Mouse (Mus musculus): ENCODE results near the gene Mrtfb.

GRCm38 (mm10) chr16:13426831-13427589 is 170.7 kb downstream of the Mrtfb start:
- TF ChIP-seq CTCF (IDR thresholded peaks at IDR 0.05; ENCODE audit: low read depth, low read length) (no peak), POLR2AphosphoS5 (IDR thresholded peaks at IDR 0.05; ENCODE audit: insufficient replicate concordance, low read depth, low read length) (no peak), TAL1 (conservative IDR thresholded peaks at IDR 0.05; ENCODE audit: low read depth, low read length) (no peak), GATA1 (IDR thresholded peaks at IDR 0.05; ENCODE audit: borderline replicate concordance, low read length) (no peak), GATA2 (IDR thresholded peaks at IDR 0.05; ENCODE audit: borderline replicate concordance, low read depth, low read length) (no peak)
